In the genomic region with DNA sequence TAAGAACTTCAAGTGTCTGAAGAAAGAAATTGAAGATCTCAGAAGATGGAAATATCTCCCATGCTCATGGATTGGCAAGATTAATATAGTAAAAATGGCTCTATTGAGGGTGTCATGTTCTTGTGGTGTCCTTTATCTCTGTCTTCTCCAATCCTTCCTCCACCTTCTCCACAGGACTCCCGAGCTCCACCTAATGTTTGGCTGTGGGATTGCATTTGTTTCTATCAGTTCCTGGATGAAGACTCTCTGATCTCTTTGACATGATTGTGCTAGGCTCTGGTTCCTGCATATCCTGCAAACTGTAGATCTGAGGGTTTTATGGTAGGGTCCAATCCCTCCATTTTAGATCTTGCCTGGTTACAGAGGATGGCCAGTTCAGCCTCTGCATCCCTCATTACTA, we compare ENCODE assay signal across 8 mouse cellular contexts. TPM values are rescaled to one million over a fixed set of nuclear protein-coding genes. Genes with fewer than 3 reads are reported as not detected.
DNase-seq lines count a peak whose midpoint lies in the region; ATAC-seq and TF ChIP-seq lines count a peak whose summit lies in the region.
"Not testable (repeated sequence)": the region's sequence is repeated elsewhere in the genome, so short reads cannot be mapped to it uniquely, and the experiment has no call there.

No protein-coding gene starts in this region.

- H3K9me3 ChIP-seq in E14TG2a.4 (ENCODE audit: low read length) = peaks cover 10% of the 10 kb centered on the region
- not testable (repeated sequence) for H3K9me3 ChIP-seq in hindbrain, embryonic 11.5 days (ENCODE audit: control insufficient read depth, low read length); lung, postnatal 0 days (ENCODE audit: low read length)

- not testable (repeated sequence) for H3K4me1 ChIP-seq in E14TG2a.4 (replicated peaks; ENCODE audit: low read depth, low read length); hindbrain, embryonic 11.5 days (replicated peaks; ENCODE audit: control insufficient read depth, insufficient read depth, low read length); lung, postnatal 0 days (ENCODE audit: insufficient read depth, low read depth, low read length)

- not testable (repeated sequence) for ATAC-seq in hindbrain, embryonic 11.5 days (ENCODE audit: low FRiP score); lung, postnatal 0 days

- H3K27ac ChIP-seq in hindbrain, embryonic 11.5 days (ENCODE audit: low read depth, low read length); lung, postnatal 0 days (ENCODE audit: low read length): not testable (repeated sequence)

- WGBS in hindbrain, embryonic 11.5 days = 15% methylated on average over 1 of the region's 1 CpGs
- 0% methylated on average over 1 of the region's 1 CpGs for WGBS in lung, postnatal 0 days

- peak; percentile 48 for TF ChIP-seq CTCF in E14TG2a.4 (conservative IDR thresholded peaks at IDR 0.05; ENCODE audit: low read length)
- TF ChIP-seq CTCF in lung, postnatal 0 days (IDR thresholded peaks at IDR 0.05) = peak; percentile 58

- not testable (repeated sequence) for H3K36me3 ChIP-seq in E14TG2a.4 (ENCODE audit: insufficient read depth, low read length); hindbrain, embryonic 11.5 days (ENCODE audit: control insufficient read depth, insufficient read depth, low read length); lung, postnatal 0 days (ENCODE audit: insufficient read depth, low read length)

- not testable (repeated sequence) for H3K27me3 ChIP-seq in E14TG2a.4 (ENCODE audit: insufficient read depth, low read length); hindbrain, embryonic 11.5 days (ENCODE audit: control insufficient read depth, insufficient read depth, low read length); lung, postnatal 0 days (replicated peaks; ENCODE audit: insufficient read depth, low read length)

- TF ChIP-seq EP300 in lung, postnatal 0 days (IDR thresholded peaks at IDR 0.05) = not testable (repeated sequence)

- H3K4me3 ChIP-seq in E14TG2a.4 (replicated peaks; ENCODE audit: low read length); hindbrain, embryonic 11.5 days (ENCODE audit: low read depth, low read length); lung, postnatal 0 days (ENCODE audit: low read depth, low read length): not testable (repeated sequence)

- not testable (repeated sequence) for H3K4me2 ChIP-seq in hindbrain, embryonic 11.5 days (replicated peaks; ENCODE audit: low read depth, low read length); lung, postnatal 0 days (replicated peaks; ENCODE audit: low read depth, low read length)

- not testable (repeated sequence) for H3K9ac ChIP-seq in hindbrain, embryonic 11.5 days (ENCODE audit: low read depth, low read length); lung, postnatal 0 days (replicated peaks; ENCODE audit: low read depth)

- DNase-seq in adrenal gland, postnatal 14 days = peak; percentile 48
- peak; percentile 23 for DNase-seq in embryo, embryonic 10.5 days (ENCODE audit: low spot score)
- DNase-seq in hindbrain, embryonic 11.5 days (ENCODE audit: low spot score) = peak; percentile 21
- DNase-seq in layer of hippocampus, postnatal 10 days (ENCODE audit: low spot score in 2 of 2) = peak; percentile 23 to 37
- DNase-seq in lung, postnatal 0 days (ENCODE audit: low spot score) = peak; percentile 11
- peak; percentile 14 for DNase-seq in right cerebral cortex, postnatal 25 days
- peak; percentile 20 for DNase-seq in urinary bladder, postnatal 25 days (ENCODE audit: low spot score)

RNA-seq across cellular contexts. Expression of a gene that starts 34.8 kb away (rescaled TPM):
- 26.1 and 26.8 TPM in 2 replicates for total RNA-seq in adrenal gland, postnatal 14 days (2021)
- 58.7 and 61.6 TPM in 2 replicates for polyA plus RNA-seq in hindbrain, embryonic 11.5 days (2014; fragmentation: Nextera tagmentation; extraction: Ambion mirVana)
- 10 to 100 TPM; 21.4 to 23.2 TPM for total RNA-seq in layer of hippocampus, postnatal 10 days (2021)
- polyA plus RNA-seq in lung, postnatal 0 days (2015; fragmentation: Nextera tagmentation; extraction: Ambion mirVana) = 39.2 and 40.4 TPM in 2 replicates
